Mouse (Mus musculus): ENCODE measurements at regions not wholly inside any gene's neighbourhood (a gene's known extent, or its start where the extent isn't known, plus 50 kb on each side); places are given as distances from the start of the nearest gene placed in this dataset.

GRCm38 (mm10) chr2:46179741-46180140 lies 1062.5 kb upstream of the Zeb2 start:
- DNase-seq (ENCODE audit: low spot score), result no peak

GRCm38 (mm10) chr2:46168488-46168887 lies 1051.3 kb upstream of the Zeb2 start:
- no peak for DNase-seq (ENCODE audit: low spot score)

- DNase-seq (ENCODE audit: low spot score), result no peak
These were observed 1032.7 kb upstream of the Zeb2 start for GRCm38 (mm10) chr2:46149848-46150247.

GRCm38 (mm10) chr2:46119871-46120270 lies 1002.7 kb upstream of the Zeb2 start:
- DNase-seq (ENCODE audit: low spot score), result no peak

GRCm38 (mm10) chr2:46106991-46107390 lies 989.8 kb upstream of the Zeb2 start:
- DNase-seq (ENCODE audit: low spot score), result no peak

GRCm38 (mm10) chr2:46065034-46065802 lies 948.0 kb upstream of the Zeb2 start:
- no peak for DNase-seq (ENCODE audit: low spot score)

GRCm38 (mm10) chr2:46055729-46056128 lies 938.5 kb upstream of the Zeb2 start:
- no peak for DNase-seq (ENCODE audit: low spot score)

- DNase-seq (ENCODE audit: low spot score), result no peak
These were observed 937.7 kb upstream of the Zeb2 start for GRCm38 (mm10) chr2:46054902-46055301.

- no peak for DNase-seq (ENCODE audit: low spot score)
These were observed 904.7 kb upstream of the Zeb2 start for GRCm38 (mm10) chr2:46021854-46022253.

- no peak for DNase-seq (ENCODE audit: low spot score)
These were observed 896.6 kb upstream of the Zeb2 start for GRCm38 (mm10) chr2:46013771-46014269.

- DNase-seq (ENCODE audit: low spot score), result no peak
These were observed 895.5 kb upstream of the Zeb2 start for GRCm38 (mm10) chr2:46012716-46013115.

- no peak for DNase-seq (ENCODE audit: low spot score)
These were observed 858.0 kb upstream of the Zeb2 start for GRCm38 (mm10) chr2:45975157-45975556.

GRCm38 (mm10) chr2:45968635-45969034 lies 851.4 kb upstream of the Zeb2 start:
- no peak for DNase-seq (ENCODE audit: low spot score)

- DNase-seq (ENCODE audit: low spot score), result no peak
These were observed 839.7 kb upstream of the Zeb2 start for GRCm38 (mm10) chr2:45956792-45957330.

GRCm38 (mm10) chr2:45948758-45949157 lies 831.6 kb upstream of the Zeb2 start:
- no peak for DNase-seq (ENCODE audit: low spot score)

GRCm38 (mm10) chr2:45925791-45926480 lies 808.7 kb upstream of the Zeb2 start:
- DNase-seq (ENCODE audit: low spot score), result no peak

GRCm38 (mm10) chr2:45908871-45909270 lies 791.7 kb upstream of the Zeb2 start:
- no peak for DNase-seq (ENCODE audit: low spot score)

GRCm38 (mm10) chr2:45904623-45905235 lies 787.5 kb upstream of the Zeb2 start:
- no peak for DNase-seq (ENCODE audit: low spot score)

- DNase-seq (ENCODE audit: low spot score), result no peak
These were observed 786.9 kb upstream of the Zeb2 start for GRCm38 (mm10) chr2:45904090-45904489.

- no peak for DNase-seq (ENCODE audit: low spot score)
These were observed 786.2 kb upstream of the Zeb2 start for GRCm38 (mm10) chr2:45903350-45903749.

GRCm38 (mm10) chr2:45901892-45902291 lies 784.7 kb upstream of the Zeb2 start:
- no peak for DNase-seq (ENCODE audit: low spot score)

GRCm38 (mm10) chr2:45884680-45885079 lies 767.5 kb upstream of the Zeb2 start:
- DNase-seq (ENCODE audit: low spot score), result no peak

- no peak for DNase-seq (ENCODE audit: low spot score)
These were observed 761.5 kb upstream of the Zeb2 start for GRCm38 (mm10) chr2:45878656-45879055.

All from testis, postnatal 10 days (tissue).